Mouse (Mus musculus): ENCODE results near the gene Ttc41.

GRCm38 (mm10) chr10:86703375-86703774 lies 2.2 kb upstream of the Ttc41 start:
- TF ChIP-seq POLR2A (IDR thresholded peaks at IDR 0.05; ENCODE audit: extremely low read depth, insufficient read depth, low read length) (no peak), CTCF (IDR thresholded peaks at IDR 0.05; ENCODE audit: extremely low read depth, insufficient read depth, low read length) (no peak)

Data from cortical plate, adult 2 months (tissue).